Comparison of ENCODE assay signal across 8 mouse cellular contexts in genomic region chr6:48568036-48568984, GRCm38 (mm10). TPM values are rescaled to one million over a fixed set of nuclear protein-coding genes. Genes with fewer than 3 reads are reported as not detected.
DNase-seq lines count a peak whose midpoint lies in the region; ATAC-seq lines count a peak whose summit lies in the region.

No protein-coding gene starts in this region.

- H3K9me3 ChIP-seq in neural tube, embryonic 13.5 days: peaks cover 3% of the 10 kb centered on the region; the same call in 1 of the 2 replicates
- H3K9me3 ChIP-seq in neural tube, embryonic 15.5 days (replicated peaks): no peaks in the 10 kb centered on the region
- no peaks in the 10 kb centered on the region for H3K9me3 ChIP-seq in heart, embryonic 14.5 days (ENCODE audit: control insufficient read depth, low read length)
- H3K9me3 ChIP-seq in stomach, embryonic 16.5 days (replicated peaks; ENCODE audit: control insufficient read depth, low read length): no peaks in the 10 kb centered on the region

- H3K27ac ChIP-seq in neural tube, embryonic 13.5 days (replicated peaks): 0 out of 2 replicates have a peak overlapping the region, but pooled peaks have one; percentile 2
- no peak overlapping the region for H3K27ac ChIP-seq in neural tube, embryonic 15.5 days (replicated peaks)
- peak overlapping the region; percentile 58 to 81 for H3K27ac ChIP-seq in heart, embryonic 14.5 days (replicated peaks in 1 of 2; ENCODE audit: control insufficient read depth in 1 of 2, insufficient read depth in 1 of 2, low read depth in 2 of 2, low read length in 2 of 2)
- peak overlapping the region; percentile 44 for H3K27ac ChIP-seq in stomach, embryonic 16.5 days (ENCODE audit: low read length)

- no peaks in the 10 kb centered on the region for H3K27me3 ChIP-seq in neural tube, embryonic 13.5 days
- no peaks in the 10 kb centered on the region for H3K27me3 ChIP-seq in neural tube, embryonic 15.5 days (replicated peaks)
- no peaks in the 10 kb centered on the region for H3K27me3 ChIP-seq in heart, embryonic 14.5 days (ENCODE audit: control insufficient read depth, insufficient read depth, low read length)
- H3K27me3 ChIP-seq in stomach, embryonic 16.5 days (ENCODE audit: control insufficient read depth, insufficient read depth, low read length): no peaks in the 10 kb centered on the region

- H3K4me1 ChIP-seq in neural tube, embryonic 13.5 days (replicated peaks): peaks cover 21% of the 10 kb centered on the region
- H3K4me1 ChIP-seq in neural tube, embryonic 15.5 days: peaks cover 3% of the 10 kb centered on the region; the same call in 1 of the 2 replicates
- H3K4me1 ChIP-seq in heart, embryonic 14.5 days (ENCODE audit: control insufficient read depth in 2 of 2, insufficient read depth in 2 of 2, low read length in 2 of 2): peaks cover 41 to 55% of the 10 kb centered on the region in 2 experiments
- H3K4me1 ChIP-seq in stomach, embryonic 16.5 days (ENCODE audit: control insufficient read depth, insufficient read depth, low read length): peaks cover 28% of the 10 kb centered on the region

- peak; percentile 36; the same call in 1 of the 2 replicates for ATAC-seq in neural tube, embryonic 13.5 days (ENCODE audit: low read depth)
- ATAC-seq in neural tube, embryonic 15.5 days (ENCODE audit: low FRiP score): no peak
- peak; percentile 58 for ATAC-seq in heart, embryonic 14.5 days (ENCODE audit: insufficient number of reproducible peaks, insufficient read depth, low FRiP score, low read depth)
- peak; percentile 45; the same call in 1 of the 2 replicates for ATAC-seq in stomach, embryonic 16.5 days (ENCODE audit: insufficient read depth, low FRiP score)

- DNase-seq in cerebellum, adult 9-10 months: peak; percentile 71
- DNase-seq in kidney, postnatal 14 days: peak; percentile 85
- DNase-seq in right cerebral cortex, postnatal 36 days (ENCODE audit: low spot score in 2 of 2): no peak
- DNase-seq in right cerebral cortex, postnatal 25 days: no peak

- H3K4me3 ChIP-seq in neural tube, embryonic 13.5 days: no peak overlapping the region
- H3K4me3 ChIP-seq in neural tube, embryonic 15.5 days (replicated peaks): no peak overlapping the region
- peak overlapping the region in 1 of 2 experiments; percentile 2; a peak in 1 of 4 replicates for H3K4me3 ChIP-seq in heart, embryonic 14.5 days (ENCODE audit: control insufficient read depth in 1 of 2, insufficient read depth in 1 of 2, low read depth in 1 of 2, low read length in 2 of 2)
- H3K4me3 ChIP-seq in stomach, embryonic 16.5 days (replicated peaks; ENCODE audit: low read length): no peak overlapping the region

- 88% methylated on average over 21 of the region's 21 CpGs for WGBS in neural tube, embryonic 13.5 days
- WGBS in neural tube, embryonic 15.5 days: 81% methylated on average over 21 of the region's 21 CpGs
- WGBS in heart, embryonic 14.5 days: 24% methylated on average over 21 of the region's 21 CpGs
- 54% methylated on average over 21 of the region's 21 CpGs for WGBS in stomach, embryonic 16.5 days

- H3K36me3 ChIP-seq in neural tube, embryonic 13.5 days: peaks cover 50% of the 10 kb centered on the region
- H3K36me3 ChIP-seq in neural tube, embryonic 15.5 days: peaks cover 16% of the 10 kb centered on the region
- peaks cover 6% of the 10 kb centered on the region for H3K36me3 ChIP-seq in heart, embryonic 14.5 days (ENCODE audit: control insufficient read depth, insufficient read depth, low read length)
- no peaks in the 10 kb centered on the region for H3K36me3 ChIP-seq in stomach, embryonic 16.5 days (ENCODE audit: control insufficient read depth, insufficient read depth, low read length)

- no peak overlapping the region for H3K4me2 ChIP-seq in neural tube, embryonic 13.5 days
- H3K4me2 ChIP-seq in neural tube, embryonic 15.5 days: no peak overlapping the region
- peak overlapping the region; percentile 52 for H3K4me2 ChIP-seq in heart, embryonic 14.5 days (ENCODE audit: low read length)
- H3K4me2 ChIP-seq in stomach, embryonic 16.5 days (ENCODE audit: low read depth, low read length): 0 out of 2 replicates have a peak overlapping the region, but pooled peaks have one; percentile 19

- H3K9ac ChIP-seq in neural tube, embryonic 13.5 days: no peak overlapping the region; the same call in 1 of the 2 replicates
- no peak overlapping the region for H3K9ac ChIP-seq in neural tube, embryonic 15.5 days (replicated peaks)
- H3K9ac ChIP-seq in heart, embryonic 14.5 days (ENCODE audit: low read length): peak overlapping the region; percentile 51
- H3K9ac ChIP-seq in stomach, embryonic 16.5 days (ENCODE audit: low read length): peak overlapping the region; percentile 51; the same call in 1 of the 2 replicates

RNA-seq across cellular contexts. Expression of gene Rarres2, which starts 4.3 kb away (rescaled TPM):
- 9.2 and 10.9 TPM in 2 replicates for polyA plus RNA-seq in neural tube, embryonic 13.5 days (2015; fragmentation: Nextera tagmentation; extraction: Ambion mirVana)
- 11.5 and 16.7 TPM in 2 replicates for polyA plus RNA-seq in neural tube, embryonic 15.5 days (2015; fragmentation: Nextera tagmentation; extraction: Ambion mirVana)
- polyA plus RNA-seq in heart, embryonic 14.5 days (2014; fragmentation: Nextera tagmentation; extraction: Ambion mirVana): 39.4 and 45.3 TPM in 2 replicates
- polyA plus RNA-seq in stomach, embryonic 16.5 days (2015; fragmentation: Nextera tagmentation; extraction: Ambion mirVana): 122 and 128 TPM in 2 replicates

RNA-seq across cellular contexts. Expression of gene Lrrc61, which starts 13.7 kb away (rescaled TPM):
- polyA plus RNA-seq in neural tube, embryonic 13.5 days (2015; fragmentation: Nextera tagmentation; extraction: Ambion mirVana): 20.7 and 24.0 TPM in 2 replicates
- polyA plus RNA-seq in neural tube, embryonic 15.5 days (2015; fragmentation: Nextera tagmentation; extraction: Ambion mirVana): 21.6 and 24.0 TPM in 2 replicates
- 3.5 and 4.9 TPM in 2 replicates for polyA plus RNA-seq in heart, embryonic 14.5 days (2014; fragmentation: Nextera tagmentation; extraction: Ambion mirVana)
- 7.5 and 9.6 TPM in 2 replicates for polyA plus RNA-seq in stomach, embryonic 16.5 days (2015; fragmentation: Nextera tagmentation; extraction: Ambion mirVana)

RNA-seq across cellular contexts. Expression of gene Gm45021, which starts 21.1 kb away (rescaled TPM):
- polyA plus RNA-seq in neural tube, embryonic 13.5 days (2015; fragmentation: Nextera tagmentation; extraction: Ambion mirVana): not detected in 2 replicates
- polyA plus RNA-seq in neural tube, embryonic 15.5 days (2015; fragmentation: Nextera tagmentation; extraction: Ambion mirVana): not detected in 2 replicates
- polyA plus RNA-seq in heart, embryonic 14.5 days (2014; fragmentation: Nextera tagmentation; extraction: Ambion mirVana): 1.3 TPM in 1 of 2 replicates, not detected in the other
- polyA plus RNA-seq in stomach, embryonic 16.5 days (2015; fragmentation: Nextera tagmentation; extraction: Ambion mirVana): not detected in 2 replicates

RNA-seq across cellular contexts. Expression of gene Repin1, which starts 25.4 kb away (rescaled TPM):
- polyA plus RNA-seq in neural tube, embryonic 13.5 days (2015; fragmentation: Nextera tagmentation; extraction: Ambion mirVana): 38.0 and 40.3 TPM in 2 replicates
- 41.0 and 43.7 TPM in 2 replicates for polyA plus RNA-seq in neural tube, embryonic 15.5 days (2015; fragmentation: Nextera tagmentation; extraction: Ambion mirVana)
- 23.4 and 25.4 TPM in 2 replicates for polyA plus RNA-seq in heart, embryonic 14.5 days (2014; fragmentation: Nextera tagmentation; extraction: Ambion mirVana)
- polyA plus RNA-seq in stomach, embryonic 16.5 days (2015; fragmentation: Nextera tagmentation; extraction: Ambion mirVana): 25.7 and 28.0 TPM in 2 replicates

RNA-seq across cellular contexts. Expression of gene Gm44965, which starts 25.4 kb away (rescaled TPM):
- not detected in 2 replicates for polyA plus RNA-seq in neural tube, embryonic 13.5 days (2015; fragmentation: Nextera tagmentation; extraction: Ambion mirVana)
- not detected in 2 replicates for polyA plus RNA-seq in neural tube, embryonic 15.5 days (2015; fragmentation: Nextera tagmentation; extraction: Ambion mirVana)
- polyA plus RNA-seq in heart, embryonic 14.5 days (2014; fragmentation: Nextera tagmentation; extraction: Ambion mirVana): 0.84 TPM in 1 of 2 replicates, not detected in the other
- polyA plus RNA-seq in stomach, embryonic 16.5 days (2015; fragmentation: Nextera tagmentation; extraction: Ambion mirVana): 0.70 and 1.8 TPM in 2 replicates

Comparison
In these comparisons a context has a peak if more than half of its experiments do, and no peak if none do; other contexts are left out.
1. H3K4me2 ChIP-seq: peak in heart, embryonic 14.5 days (single experiment) and stomach, embryonic 16.5 days (single experiment); none in neural tube, embryonic 13.5 days (single experiment) and neural tube, embryonic 15.5 days (single experiment).
2. H3K9ac ChIP-seq: peak in heart, embryonic 14.5 days (single experiment) and stomach, embryonic 16.5 days (single experiment); none in neural tube, embryonic 13.5 days (single experiment) and neural tube, embryonic 15.5 days (single experiment).
3. DNase-seq: peak in cerebellum, adult 9-10 months (single experiment) and kidney, postnatal 14 days (single experiment); none in right cerebral cortex, postnatal 36 days (0 of 2) and right cerebral cortex, postnatal 25 days (single experiment).